Mouse (Mus musculus) liver, postnatal 0 days (tissue): ENCODE results near the gene Ddx54. TPM values are rescaled to one million over a fixed set of nuclear protein-coding genes. Genes with fewer than 3 reads are reported as not detected.

Experiments used
- ATAC-seq: fragments of 200-750 bp; cut with Nextera tagmentation; 2 replicates; pipeline ENCODE4 v1.8.0; 2017; ENCODE audit warnings: mild to moderate bottlenecking, moderate library complexity
- DNase-seq: peaks from one replicate; pipeline ENCODE4 v3.0.0-alpha.2; 2016
- H3K27ac ChIP-seq: fragments of 300-500 bp; sonication (generic); 2 replicates; pipeline ENCODE4 v1.5.1; 2014; ENCODE audit warnings: antibody characterized with exemption, moderate library complexity, mild to moderate bottlenecking, low read depth
- H3K27me3 ChIP-seq: fragments of 300-500 bp; sonication (generic); 2 replicates; pipeline ENCODE4 v1.6.1; 2014; ENCODE audit warnings: low read length, control low read depth, mixed read lengths; ENCODE audit not compliant: insufficient read depth
- H3K36me3 ChIP-seq: fragments of 300-500 bp; sonication (generic); replicated peaks from 2 replicates; pipeline ENCODE4 v1.6.1; 2014; ENCODE audit warnings: mild to moderate bottlenecking, control low read depth, low read length, moderate library complexity, mixed read lengths; ENCODE audit not compliant: insufficient read depth
- H3K4me1 ChIP-seq: fragments of 300-500 bp; sonication (generic); 2 replicates; pipeline ENCODE4 v1.6.1; 2014; ENCODE audit warnings: antibody characterized with exemption, mild to moderate bottlenecking, control low read depth; ENCODE audit not compliant: insufficient read depth
- H3K4me2 ChIP-seq: fragments of 300-500 bp; sonication (generic); 2 replicates; pipeline ENCODE4 v1.6.1; 2014; ENCODE audit warnings: low read depth, mild to moderate bottlenecking, low read length, moderate library complexity, mixed read lengths
- H3K4me3 ChIP-seq: fragments of 300-500 bp; sonication (generic); 2 replicates; pipeline ENCODE4 v1.5.1; 2014; ENCODE audit warnings: low read depth, low read length
- H3K9ac ChIP-seq: fragments of 300-500 bp; sonication (generic); replicated peaks from 2 replicates; pipeline ENCODE4 v1.6.1; 2014; ENCODE audit warnings: mild to moderate bottlenecking, moderate library complexity
- H3K9me3 ChIP-seq: fragments of 300-500 bp; sonication (generic); 2 replicates; pipeline ENCODE4 v1.6.1; 2016; ENCODE audit warnings: mild to moderate bottlenecking, control low read depth, low read length, mixed read lengths
- CTCF ChIP-seq: sonication (generic); IDR thresholded peaks from 2 replicates; pipeline ENCODE4 v1.5.1; 2016; ENCODE audit warnings: antibody characterized with exemption, low read depth
- EP300 ChIP-seq: IDR thresholded peaks from 2 replicates; pipeline ENCODE4 v1.6.1; 2016; ENCODE audit warnings: antibody characterized with exemption, low read depth, mild to moderate bottlenecking
- whole genome bisulfite sequencing: fragments of 180-500 bp; shearing (Covaris S2); extraction: QIAGEN DNeasy Blood & Tissue Kit; methylation state at CpG from one replicate; pipeline ENCODE4 v1.1.7; 2014; ENCODE audit not compliant: insufficient replicate concordance; 5-methylcytosine and 5-hydroxymethylcytosine counted together
- polyA plus RNA-seq: library from polyadenylated mRNA; unstranded; fragments of >200 nt; fragmentation: Nextera tagmentation; extraction: Ambion mirVana; gene quantifications from 2 replicates; pipeline ENCODE4 v1.2.1, GENCODE M21; 2015

Gene Ddx54
- polyA plus RNA-seq, 1 experiment from 2014 or later = 15.1 TPM

- Histone ChIP-seq H3K9ac (peak overlapping the region; percentile 31; the same call in 1 of the 2 replicates), H3K4me3 (peak overlapping the region; percentile 21; the same call in 1 of the 2 replicates), H3K27me3 (no peaks in the 10 kb centered on the region), H3K27ac (0 out of 2 replicates have a peak overlapping the region, but pooled peaks have one; percentile 19), H3K4me1 (peaks cover 13% of the 10 kb centered on the region), H3K9me3 (no peaks in the 10 kb centered on the region), H3K36me3 (no peaks in the 10 kb centered on the region), H3K4me2 (peak overlapping the region; percentile 63)
- WGBS = 2% methylated on average over 6 of the region's 6 CpGs
- TF ChIP-seq CTCF (peak; percentile 93), EP300 (no peak)
- DNase-seq (peak; percentile 91), ATAC-seq (peak; percentile 58)
Observed at GRCm38 (mm10) chr5:120604839-120605238, 7.7 kb upstream of the Ddx54 start.

- H3K36me3 ChIP-seq = no peaks in the 10 kb centered on the region
- H3K27me3 ChIP-seq = no peaks in the 10 kb centered on the region
- no peak for TF ChIP-seq CTCF
- TF ChIP-seq EP300 = no peak
- DNase-seq = no peak
- H3K4me3 ChIP-seq = peak overlapping the region; percentile 21
- H3K4me2 ChIP-seq = peak overlapping the region; percentile 63
- 0 out of 2 replicates have a peak overlapping the region, but pooled peaks have one; percentile 19 for H3K27ac ChIP-seq
- no peaks in the 10 kb centered on the region for H3K9me3 ChIP-seq
- peak; percentile 54 for ATAC-seq
- H3K9ac ChIP-seq = peak overlapping the region; percentile 31; the same call in 1 of the 2 replicates
- peaks cover 9% of the 10 kb centered on the region for H3K4me1 ChIP-seq
- 7% methylated on average over 10 of the region's 10 CpGs for WGBS
Observed at GRCm38 (mm10) chr5:120605241-120605661, 7.3 kb upstream of the Ddx54 start.

- no peak overlapping the region for H3K9ac ChIP-seq
- WGBS = 2% methylated on average over 8 of the region's 8 CpGs
Observed at GRCm38 (mm10) chr5:120605688-120606087, 6.9 kb upstream of the Ddx54 start.

GRCm38 (mm10) chr5:120606590-120607200 lies 5.8 kb upstream of the Ddx54 start:
- no peak overlapping the region for H3K4me2 ChIP-seq
- H3K9me3 ChIP-seq = no peaks in the 10 kb centered on the region
- no peak for ATAC-seq
- H3K4me1 ChIP-seq = peaks cover 13% of the 10 kb centered on the region
- no peak for TF ChIP-seq EP300
- no peak for TF ChIP-seq CTCF
- no peak overlapping the region for H3K4me3 ChIP-seq
- H3K27ac ChIP-seq = no peak overlapping the region
- H3K9ac ChIP-seq = no peak overlapping the region
- WGBS = 75% methylated on average over 25 of the region's 25 CpGs
- no peaks in the 10 kb centered on the region for H3K27me3 ChIP-seq
- no peak for DNase-seq
- no peaks in the 10 kb centered on the region for H3K36me3 ChIP-seq

More at GRCm38 (mm10) chr5:120605688-120606087, 6.9 kb upstream of the Ddx54 start:
- Histone ChIP-seq H3K4me3 (peak overlapping the region; percentile 21), H3K9me3 (no peaks in the 10 kb centered on the region), H3K27ac (no peak overlapping the region), H3K36me3 (no peaks in the 10 kb centered on the region), H3K27me3 (no peaks in the 10 kb centered on the region), H3K4me1 (peaks cover 5% of the 10 kb centered on the region; the same call in 1 of the 2 replicates), H3K4me2 (peak overlapping the region; percentile 63)
- TF ChIP-seq CTCF (peak; percentile 95), EP300 (no peak)
- peak; percentile 75 for ATAC-seq
- DNase-seq = peak; percentile 93

GRCm38 (mm10) chr5:120607335-120607734 lies 5.2 kb upstream of the Ddx54 start:
- H3K4me2 ChIP-seq = no peak overlapping the region
- no peak overlapping the region for H3K4me3 ChIP-seq
- no peaks in the 10 kb centered on the region for H3K36me3 ChIP-seq
- no peak for DNase-seq
- H3K9ac ChIP-seq = no peak overlapping the region
- TF ChIP-seq CTCF (no peak), EP300 (no peak)
- H3K27ac ChIP-seq = no peak overlapping the region
- WGBS = 68% methylated on average over 3 of the region's 3 CpGs
- peaks cover 15% of the 10 kb centered on the region for H3K4me1 ChIP-seq
- H3K9me3 ChIP-seq = no peaks in the 10 kb centered on the region
- ATAC-seq = no peak
- H3K27me3 ChIP-seq = no peaks in the 10 kb centered on the region

- DNase-seq = no peak
- H3K36me3 ChIP-seq = no peaks in the 10 kb centered on the region
- no peak for ATAC-seq
- no peaks in the 10 kb centered on the region for H3K9me3 ChIP-seq
- no peak overlapping the region for H3K4me3 ChIP-seq
- 77% methylated on average over 16 of the region's 16 CpGs for WGBS
- no peak overlapping the region for H3K4me2 ChIP-seq
- H3K9ac ChIP-seq = no peak overlapping the region
- no peak overlapping the region for H3K27ac ChIP-seq
- H3K27me3 ChIP-seq = no peaks in the 10 kb centered on the region
- TF ChIP-seq CTCF (no peak), EP300 (no peak)
- H3K4me1 ChIP-seq = peaks cover 21% of the 10 kb centered on the region
Observed at GRCm38 (mm10) chr5:120609246-120609775, 3.2 kb upstream of the Ddx54 start.
